Mouse (Mus musculus) megakaryocyte, embryonic 14.5 days (primary cell): Measurements from ENCODE around the gene Olfr577.

ENCODE experiments used
- FLI1 ChIP-seq: IDR thresholded peaks from 2 replicates; pipeline ENCODE4 v1.6.1; 2012; ENCODE audit warnings: low read length, inconsistent platforms, mixed read lengths
- GATA1 ChIP-seq: IDR thresholded peaks from 3 replicates; pipeline ENCODE4 v1.6.1; 2012; ENCODE audit warnings: mixed read lengths, low read length, inconsistent platforms, borderline replicate concordance

DNA sequence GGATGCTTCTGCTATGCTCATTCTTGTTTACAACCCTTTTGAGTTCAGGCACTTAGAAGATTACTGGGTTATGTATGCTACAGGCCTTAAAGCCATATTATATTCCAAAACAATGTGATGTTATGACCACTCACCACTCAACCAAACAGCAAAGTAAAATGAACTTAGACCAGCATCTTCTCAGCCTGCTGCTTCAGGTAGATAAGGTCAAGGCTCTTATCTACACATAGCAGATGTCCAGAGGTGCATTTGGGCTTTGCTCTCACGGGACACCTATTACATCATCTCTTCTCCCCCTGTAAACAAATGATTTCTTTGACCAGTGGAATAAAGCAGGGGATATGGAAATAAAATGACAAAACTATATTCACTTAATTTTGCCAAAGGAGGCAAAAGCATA, 17.1 kb downstream of the Olfr577 start, which contains the start of gene Olfr575:
- TF ChIP-seq GATA1 (no peak), FLI1 (no peak)
